Mouse (Mus musculus) frontal cortex, adult (tissue): ENCODE measurements at regions not wholly inside any gene's neighbourhood (a gene's known extent, or its start where the extent isn't known, plus 50 kb on each side); places are given as distances from the start of the nearest gene placed in this dataset.
A peak's percentile ranks its signal among the peaks of the same experiment; 100 is the strongest.

Experiments used
- ATAC-seq: cut with Nextera tagmentation; 2 replicates; pipeline ENCODE4 v1.9.2; 2017; ENCODE audit warnings: mild to moderate bottlenecking, moderate library complexity, mixed read lengths; ENCODE audit not compliant: low TSS enrichment

- no peak for ATAC-seq
Measured at GRCm38 (mm10) chr1:151118530-151118929, 63.8 kb upstream of the Gm47985 start.

DNA sequence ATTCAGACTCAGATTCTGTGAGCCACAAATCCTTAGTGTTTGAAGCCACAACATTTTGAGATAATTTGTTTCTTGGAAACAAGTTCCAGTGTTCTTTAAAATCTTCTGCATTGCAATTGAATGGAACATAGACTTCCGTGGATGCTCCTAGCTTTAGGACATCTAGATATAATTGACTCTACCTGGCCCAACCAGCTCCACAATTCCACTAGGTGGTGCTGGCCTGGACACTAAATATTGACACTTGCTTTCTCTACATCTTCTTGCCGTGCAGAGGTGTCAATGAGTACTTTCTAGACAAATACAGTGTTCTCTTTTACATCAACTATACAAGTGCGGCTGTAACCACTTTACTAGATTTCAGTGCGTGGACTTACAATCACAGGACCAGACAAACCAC is 63.4 kb upstream of the Gm47985 start:
- no peak for ATAC-seq

- ATAC-seq: no peak
Measured at GRCm38 (mm10) chr1:151119566-151119965, 62.8 kb upstream of the Gm47985 start.

GRCm38 (mm10) chr1:151121686-151122085 is 60.7 kb upstream of the Gm47985 start:
- ATAC-seq: no peak

- no peak for ATAC-seq
Measured at GRCm38 (mm10) chr1:151123964-151124363, 58.4 kb upstream of the Gm47985 start.

GRCm38 (mm10) chr1:151125028-151125659 is 57.2 kb upstream of the Gm47985 start:
- ATAC-seq: peak; percentile 89

- peak; percentile 90 for ATAC-seq
Measured at GRCm38 (mm10) chr1:151125764-151126485, 56.4 kb upstream of the Gm47985 start.

DNA sequence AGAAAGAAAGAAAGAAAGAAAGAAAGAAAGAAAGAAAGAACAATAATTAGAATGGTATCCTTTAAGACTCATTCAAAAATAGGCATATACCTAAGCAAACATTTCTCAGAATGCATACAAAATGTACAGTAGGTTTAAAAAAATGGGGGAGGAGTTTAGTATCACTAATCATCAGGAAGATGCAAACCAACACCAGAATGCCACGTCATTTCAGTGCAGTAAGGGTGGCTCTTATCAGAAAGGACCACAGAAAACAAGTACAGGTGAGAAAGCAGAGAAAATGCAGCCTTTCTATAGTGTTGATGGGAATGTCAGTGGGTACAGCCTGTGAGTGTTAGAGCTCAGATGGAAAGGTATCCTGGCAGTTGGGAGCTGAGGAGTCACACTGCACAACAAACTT is 55.6 kb upstream of the Gm47985 start:
- ATAC-seq: no peak

GRCm38 (mm10) chr1:151128005-151128404 is 54.3 kb upstream of the Gm47985 start:
- ATAC-seq: peak; percentile 55

- ATAC-seq: no peak
Measured at GRCm38 (mm10) chr1:151128955-151129354, 53.4 kb upstream of the Gm47985 start.

DNA sequence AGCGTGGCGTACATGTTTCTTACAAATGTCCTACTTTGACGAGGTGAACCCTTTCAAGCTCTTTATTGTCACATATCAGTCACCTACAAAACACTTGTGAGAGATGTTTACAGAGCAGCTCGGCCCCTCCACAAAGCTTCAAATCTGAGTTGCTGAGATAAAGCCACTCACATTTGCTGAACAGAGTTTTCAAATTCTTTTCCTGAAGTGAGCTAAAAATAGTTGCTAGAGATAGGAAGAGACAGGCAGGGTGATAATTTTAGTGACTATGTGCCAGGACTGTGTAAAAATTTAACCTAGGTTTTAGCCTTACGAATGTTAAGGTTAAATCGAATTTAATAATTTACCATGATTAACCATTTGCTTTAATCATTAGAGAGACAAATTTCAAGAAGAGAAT is 52.3 kb upstream of the Gm47985 start:
- no peak for ATAC-seq

DNA sequence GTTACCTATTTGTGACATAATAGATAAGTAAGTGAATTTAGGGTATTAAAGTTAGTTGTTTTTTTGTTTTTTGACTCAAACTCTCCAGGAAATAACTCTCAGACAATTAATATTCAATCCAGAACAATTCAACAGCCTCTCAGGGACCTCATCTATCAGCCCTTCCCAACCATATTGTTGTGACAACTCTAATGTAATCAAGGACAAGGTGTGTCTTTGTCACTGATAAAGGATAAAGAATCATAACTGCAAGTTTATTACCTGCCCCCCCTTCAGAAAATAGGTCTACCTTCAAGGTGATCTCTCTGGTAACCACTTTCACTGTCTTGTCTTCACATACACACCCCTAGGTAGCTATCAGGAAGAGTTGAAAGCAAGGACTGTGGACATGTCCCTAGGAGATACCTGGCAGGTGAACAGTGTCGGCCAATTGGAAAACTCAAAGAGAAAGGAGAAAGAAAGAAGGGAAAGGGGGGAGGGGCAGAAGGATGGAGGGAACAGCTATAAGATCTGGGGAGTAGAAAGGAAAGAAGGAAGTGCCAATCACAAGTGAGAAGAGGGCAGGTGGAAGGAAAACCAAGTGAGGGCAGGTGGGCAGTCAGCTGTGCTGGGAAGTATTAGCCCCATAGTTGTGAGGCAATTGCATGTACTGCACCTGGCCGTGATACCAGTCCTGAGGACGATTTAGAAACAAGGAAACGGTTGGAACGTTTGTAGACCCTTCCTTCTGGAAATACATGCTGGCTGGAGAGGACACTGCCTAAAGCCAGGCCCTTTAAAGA is 51.3 kb upstream of the Gm47985 start:
- ATAC-seq: no peak

GRCm38 (mm10) chr1:151131627-151132284 is 50.6 kb upstream of the Gm47985 start:
- no peak for ATAC-seq
